Mouse (Mus musculus): Measurements from ENCODE around the gene Fam71e1. TPM values are rescaled to one million over a fixed set of nuclear protein-coding genes. Genes with fewer than 3 reads are reported as not detected.

Fam71e1 gene
- polyA plus RNA-seq, 1 experiment from 2014 or later = 5.9 TPM

GRCm38 (mm10) chr7:44469677-44470675 is 26.4 kb upstream of the Fam71e1 start:
- 84% methylated on average over 16 of the region's 16 CpGs for WGBS
- ATAC-seq (ENCODE audit: low FRiP score, low TSS enrichment) = no peak
- no peak overlapping the region for H3K9ac ChIP-seq (ENCODE audit: low read length)

DNA sequence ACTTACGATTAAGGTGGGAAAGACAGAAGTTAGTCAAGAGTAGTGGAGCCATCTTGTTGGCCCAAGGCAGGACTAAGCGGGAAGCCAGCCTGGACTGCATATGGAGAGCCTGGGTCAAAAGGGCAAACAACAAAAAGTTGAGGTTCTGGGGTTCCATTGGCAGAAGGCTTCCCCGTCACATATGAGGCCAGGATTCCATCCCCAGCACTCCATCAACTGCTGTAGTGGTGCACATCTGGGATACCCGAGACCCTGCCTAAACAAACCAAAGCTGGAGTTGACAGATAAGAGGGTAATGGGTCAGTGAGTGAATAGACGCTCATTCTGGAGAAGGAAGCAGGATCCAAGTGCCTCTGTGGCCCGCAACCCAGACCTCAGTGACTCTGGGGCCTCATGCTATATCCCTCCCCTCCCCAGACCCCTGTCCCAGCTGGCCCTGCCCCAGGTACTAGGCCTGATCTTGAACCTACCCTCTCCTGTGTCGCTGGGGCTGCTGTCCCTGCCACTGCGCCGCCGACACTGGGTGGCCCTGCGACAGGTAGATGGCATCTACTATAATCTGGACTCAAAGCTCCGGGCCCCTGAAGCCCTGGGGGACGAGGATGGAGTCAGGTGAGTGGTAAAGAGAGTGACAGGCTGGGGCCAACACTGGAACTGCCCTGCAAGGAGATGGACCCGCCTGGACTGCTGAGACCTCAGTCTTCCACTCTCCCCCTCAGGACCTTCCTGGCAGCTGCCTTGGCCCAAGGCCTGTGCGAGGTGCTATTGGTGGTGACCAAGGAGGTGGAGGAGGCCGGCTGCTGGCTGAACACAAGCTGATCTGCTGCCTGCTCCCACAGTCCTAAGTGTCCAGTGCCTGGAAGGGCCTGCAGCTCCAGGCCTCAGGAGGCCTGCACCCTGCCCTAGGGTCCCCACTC is 25.4 kb upstream of the Fam71e1 start:
- Histone ChIP-seq H3K4me3 (ENCODE audit: low read depth, low read length) (no peak overlapping the region), H3K36me3 (ENCODE audit: control insufficient read depth, insufficient read depth, low read length) (no peaks in the 10 kb centered on the region), H3K9me3 (ENCODE audit: control insufficient read depth, low read length) (no peaks in the 10 kb centered on the region), H3K27ac (replicated peaks) (no peak overlapping the region), H3K4me1 (replicated peaks; ENCODE audit: control insufficient read depth, insufficient read depth) (no peaks in the 10 kb centered on the region), H3K4me2 (replicated peaks; ENCODE audit: low read depth) (no peak overlapping the region), H3K27me3 (ENCODE audit: control insufficient read depth, insufficient read depth, low read length) (no peaks in the 10 kb centered on the region), H3K9ac (ENCODE audit: low read length) (no peak overlapping the region)
- TF ChIP-seq EP300 (optimal IDR thresholded peaks at IDR 0.05) (no peak), CTCF (IDR thresholded peaks at IDR 0.05; ENCODE audit: low read depth) (no peak)
- ATAC-seq (ENCODE audit: low FRiP score, low TSS enrichment) (no peak), DNase-seq (ENCODE audit: low spot score) (no peak)
- 83% methylated on average over 16 of the region's 16 CpGs for WGBS

More at GRCm38 (mm10) chr7:44469677-44470675, 26.4 kb upstream of the Fam71e1 start:
- Histone ChIP-seq H3K36me3 (ENCODE audit: control insufficient read depth, insufficient read depth, low read length) (no peaks in the 10 kb centered on the region), H3K27me3 (ENCODE audit: control insufficient read depth, insufficient read depth, low read length) (no peaks in the 10 kb centered on the region), H3K4me3 (ENCODE audit: low read depth, low read length) (no peak overlapping the region), H3K4me1 (replicated peaks; ENCODE audit: control insufficient read depth, insufficient read depth) (no peaks in the 10 kb centered on the region), H3K9me3 (ENCODE audit: control insufficient read depth, low read length) (no peaks in the 10 kb centered on the region), H3K4me2 (replicated peaks; ENCODE audit: low read depth) (no peak overlapping the region), H3K27ac (replicated peaks) (no peak overlapping the region)
- DNase-seq (ENCODE audit: low spot score) = no peak
- TF ChIP-seq CTCF (IDR thresholded peaks at IDR 0.05; ENCODE audit: low read depth) (no peak), EP300 (optimal IDR thresholded peaks at IDR 0.05) (no peak)

DNA sequence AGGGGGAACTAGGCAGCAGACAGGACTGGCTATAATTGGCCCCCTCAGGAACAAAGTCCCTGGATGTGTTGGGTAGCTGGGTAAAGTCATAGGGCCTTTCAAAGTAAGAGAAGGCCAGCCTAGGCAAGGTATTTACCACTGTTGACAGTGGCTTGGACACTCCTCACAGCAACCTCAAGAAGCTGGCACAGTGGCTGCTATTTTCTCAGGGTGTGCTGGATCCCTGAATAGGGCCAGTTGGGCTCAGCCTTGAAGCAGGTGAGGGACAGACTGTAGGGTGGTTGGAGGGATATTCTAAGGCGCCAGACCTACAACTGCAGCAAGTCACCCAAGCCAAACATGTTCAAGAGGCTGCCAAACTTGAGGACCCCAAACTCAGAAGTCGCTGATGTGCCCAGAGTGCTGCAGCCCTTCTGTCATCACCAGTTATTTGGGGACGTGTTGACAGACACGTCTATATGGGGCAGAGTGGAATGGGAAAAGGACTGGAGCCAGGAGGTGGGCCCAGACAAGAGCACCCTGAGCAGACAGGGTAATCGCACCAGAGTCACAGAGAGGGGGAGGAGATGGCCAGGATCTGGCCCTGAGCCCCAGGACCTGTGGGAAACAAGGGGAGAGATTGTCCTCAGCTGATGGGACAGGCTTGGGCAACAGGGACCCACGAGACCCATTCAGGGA is 24.4 kb upstream of the Fam71e1 start:
- no peak overlapping the region for H3K9ac ChIP-seq (ENCODE audit: low read length)
- WGBS = 34% methylated on average over 6 of the region's 6 CpGs
- DNase-seq (ENCODE audit: low spot score) = no peak

GRCm38 (mm10) chr7:44472558-44472885 is 23.9 kb upstream of the Fam71e1 start:
- Histone ChIP-seq H3K27me3 (ENCODE audit: control insufficient read depth, insufficient read depth, low read length) (no peaks in the 10 kb centered on the region), H3K9me3 (ENCODE audit: control insufficient read depth, low read length) (no peaks in the 10 kb centered on the region), H3K4me2 (replicated peaks; ENCODE audit: low read depth) (no peak overlapping the region), H3K27ac (replicated peaks) (no peak overlapping the region), H3K9ac (ENCODE audit: low read length) (no peak overlapping the region), H3K36me3 (ENCODE audit: control insufficient read depth, insufficient read depth, low read length) (no peaks in the 10 kb centered on the region), H3K4me1 (replicated peaks; ENCODE audit: control insufficient read depth, insufficient read depth) (no peaks in the 10 kb centered on the region), H3K4me3 (ENCODE audit: low read depth, low read length) (no peak overlapping the region)
- TF ChIP-seq EP300 (optimal IDR thresholded peaks at IDR 0.05) = no peak
- TF ChIP-seq CTCF (IDR thresholded peaks at IDR 0.05; ENCODE audit: low read depth) = no peak
- no peak for DNase-seq (ENCODE audit: low spot score)
- ATAC-seq (ENCODE audit: low FRiP score, low TSS enrichment) = no peak
- 8% methylated on average over 1 of the region's 1 CpGs for WGBS

More for the DNA sequence above, 24.4 kb upstream of the Fam71e1 start:
- Histone ChIP-seq H3K9me3 (ENCODE audit: control insufficient read depth, low read length) (no peaks in the 10 kb centered on the region), H3K27me3 (ENCODE audit: control insufficient read depth, insufficient read depth, low read length) (no peaks in the 10 kb centered on the region), H3K4me3 (ENCODE audit: low read depth, low read length) (no peak overlapping the region), H3K4me1 (replicated peaks; ENCODE audit: control insufficient read depth, insufficient read depth) (no peaks in the 10 kb centered on the region), H3K36me3 (ENCODE audit: control insufficient read depth, insufficient read depth, low read length) (no peaks in the 10 kb centered on the region), H3K27ac (replicated peaks) (no peak overlapping the region), H3K4me2 (replicated peaks; ENCODE audit: low read depth) (no peak overlapping the region)
- no peak for ATAC-seq (ENCODE audit: low FRiP score, low TSS enrichment)
- TF ChIP-seq EP300 (optimal IDR thresholded peaks at IDR 0.05) = no peak
- TF ChIP-seq CTCF (IDR thresholded peaks at IDR 0.05; ENCODE audit: low read depth) = no peak

DNA sequence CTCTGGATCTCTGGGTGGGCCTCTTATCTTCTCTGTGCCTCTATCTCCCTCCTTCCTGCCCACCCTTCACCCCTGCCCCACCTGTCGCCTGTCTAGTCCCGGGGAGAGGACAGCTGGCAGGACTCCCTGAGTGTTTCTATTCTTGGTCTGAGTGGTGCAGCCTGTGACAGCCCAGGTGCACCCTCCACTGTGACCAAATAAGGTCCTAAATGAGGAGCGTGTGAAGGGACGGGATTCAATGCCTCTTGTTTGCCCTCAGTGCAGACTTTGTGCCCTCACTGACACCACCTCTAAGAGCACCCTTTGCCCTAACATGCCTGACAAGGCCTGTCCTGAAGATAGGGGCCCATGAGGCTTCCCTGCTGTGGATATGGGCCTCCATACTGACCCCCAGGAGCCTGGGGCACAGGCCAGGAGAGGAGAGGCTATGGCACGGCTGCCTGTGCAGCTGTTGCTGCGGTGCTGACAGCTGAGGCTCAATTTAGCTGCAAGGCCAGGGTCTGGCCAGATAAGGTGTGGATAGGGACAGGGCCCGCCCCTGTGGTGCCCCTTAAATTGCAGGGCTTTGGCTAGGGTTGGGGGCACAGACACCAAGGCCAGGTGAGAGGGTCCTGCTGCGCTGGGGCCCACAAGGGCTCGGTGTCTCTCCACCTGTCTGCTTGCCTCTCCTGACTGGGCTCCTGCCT is 23.3 kb upstream of the Fam71e1 start:
- WGBS = 37% methylated on average over 9 of the region's 9 CpGs
- Histone ChIP-seq H3K4me1 (replicated peaks; ENCODE audit: control insufficient read depth, insufficient read depth) (no peaks in the 10 kb centered on the region), H3K27ac (replicated peaks) (no peak overlapping the region), H3K36me3 (ENCODE audit: control insufficient read depth, insufficient read depth, low read length) (no peaks in the 10 kb centered on the region), H3K27me3 (ENCODE audit: control insufficient read depth, insufficient read depth, low read length) (no peaks in the 10 kb centered on the region), H3K9ac (ENCODE audit: low read length) (no peak overlapping the region), H3K9me3 (ENCODE audit: control insufficient read depth, low read length) (no peaks in the 10 kb centered on the region), H3K4me3 (ENCODE audit: low read depth, low read length) (no peak overlapping the region), H3K4me2 (replicated peaks; ENCODE audit: low read depth) (no peak overlapping the region)
- ATAC-seq (ENCODE audit: low FRiP score, low TSS enrichment) = no peak; the same call in 1 of the 2 replicates
- TF ChIP-seq EP300 (optimal IDR thresholded peaks at IDR 0.05) (no peak), CTCF (IDR thresholded peaks at IDR 0.05; ENCODE audit: low read depth) (no peak)
- DNase-seq (ENCODE audit: low spot score) = no peak
